Mouse (Mus musculus) induced T-regulatory cell, adult 2 months (primary cell): ENCODE measurements around the gene Ublcp1.

Experiments used
- DNase-seq: peaks from one replicate; pipeline ENCODE4 v3.0.0-alpha.2; 2012; ENCODE audit warnings: low read depth

Ublcp1 gene

DNA sequence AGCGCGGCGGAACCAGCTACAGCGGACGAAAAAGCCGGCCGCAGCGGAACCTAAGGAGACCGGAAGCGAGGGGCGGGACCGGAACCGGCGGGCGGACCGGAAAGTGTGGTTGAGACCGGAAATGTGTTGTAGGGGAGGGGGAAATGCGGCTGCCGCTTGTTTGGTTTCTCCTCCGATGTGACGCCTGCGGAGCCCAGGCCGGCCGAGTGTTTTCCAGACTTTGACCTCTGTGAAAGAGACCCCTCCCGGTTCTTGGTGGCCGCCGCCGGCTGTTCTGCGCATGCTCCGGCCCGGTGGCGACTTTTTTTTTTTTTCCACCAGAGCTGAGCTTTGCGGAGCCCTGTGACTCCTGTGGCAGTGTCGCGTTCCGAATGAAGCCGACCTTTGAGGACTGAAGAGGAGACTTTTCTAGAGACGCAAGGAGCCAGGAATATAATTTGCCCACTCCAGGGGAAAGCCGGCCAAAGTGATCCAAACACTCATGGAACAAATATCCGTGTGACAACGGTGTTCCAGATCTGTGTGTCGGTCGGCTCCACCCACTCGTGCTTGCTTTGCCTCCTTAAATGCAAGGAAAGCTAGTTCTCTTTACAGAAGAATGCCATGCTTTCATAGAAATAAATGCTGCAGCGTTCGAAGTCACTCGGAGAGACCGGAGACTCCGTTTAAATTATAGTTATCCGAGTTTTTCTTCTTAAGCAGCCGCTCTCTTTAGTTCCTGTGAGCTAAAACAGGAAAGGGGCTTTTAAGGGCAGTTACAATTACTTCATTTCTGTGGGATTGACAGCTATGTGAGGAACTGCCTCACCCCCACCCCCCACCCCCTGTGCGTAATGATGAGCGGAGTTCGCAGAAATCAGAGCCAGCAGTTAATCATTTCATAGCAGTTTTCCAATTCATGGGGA is at the start of gene Ublcp1:
Gene Ublcp1, minus strand, starts transcription at position 67 of the 905 bp plus-strand sequence.
- DNase-seq: peak; percentile 95

DNA sequence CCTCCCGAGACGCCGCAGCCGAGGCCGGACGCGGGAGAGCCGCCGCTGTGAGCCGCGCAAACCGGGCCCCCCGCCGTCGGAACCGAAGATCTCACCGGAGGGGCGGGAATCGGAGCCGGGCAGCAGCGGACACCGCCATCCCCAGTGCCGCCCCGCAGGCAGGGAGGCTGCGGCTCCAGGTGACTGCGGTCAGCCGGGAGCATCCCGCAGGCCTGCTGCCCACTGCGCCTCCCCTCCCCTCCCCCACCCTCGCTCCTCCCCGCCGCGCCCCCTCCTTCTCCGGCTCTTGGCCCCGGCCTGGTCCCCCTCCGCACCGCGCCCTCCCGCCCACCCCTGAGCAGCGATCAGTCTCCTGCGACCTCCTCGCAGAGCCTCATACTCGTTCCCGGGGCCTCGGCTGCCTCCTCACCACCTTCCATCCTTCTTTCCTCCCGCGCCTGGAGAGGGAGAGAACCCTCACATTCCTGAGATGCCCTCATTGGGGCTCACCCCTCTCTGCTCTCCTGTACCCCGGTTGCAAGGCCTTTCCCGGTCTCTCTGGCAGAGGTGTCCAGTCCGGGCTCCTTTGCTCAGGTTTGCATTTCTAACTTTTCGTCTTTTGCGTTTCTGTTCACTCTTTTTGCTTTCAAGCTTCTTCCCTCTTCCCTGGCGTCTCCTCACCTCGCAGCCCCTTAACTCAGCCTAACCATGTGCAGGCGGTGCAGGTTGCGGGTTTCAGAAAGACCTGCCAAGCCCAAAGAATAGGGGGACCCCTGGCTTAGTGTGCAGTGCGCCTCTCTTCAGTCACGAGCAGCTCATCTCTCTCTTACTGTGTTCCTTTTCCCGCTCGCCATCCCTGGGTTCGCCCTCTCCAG is 49.0 kb upstream of the Ublcp1 start:
- no peak for DNase-seq

DNA sequence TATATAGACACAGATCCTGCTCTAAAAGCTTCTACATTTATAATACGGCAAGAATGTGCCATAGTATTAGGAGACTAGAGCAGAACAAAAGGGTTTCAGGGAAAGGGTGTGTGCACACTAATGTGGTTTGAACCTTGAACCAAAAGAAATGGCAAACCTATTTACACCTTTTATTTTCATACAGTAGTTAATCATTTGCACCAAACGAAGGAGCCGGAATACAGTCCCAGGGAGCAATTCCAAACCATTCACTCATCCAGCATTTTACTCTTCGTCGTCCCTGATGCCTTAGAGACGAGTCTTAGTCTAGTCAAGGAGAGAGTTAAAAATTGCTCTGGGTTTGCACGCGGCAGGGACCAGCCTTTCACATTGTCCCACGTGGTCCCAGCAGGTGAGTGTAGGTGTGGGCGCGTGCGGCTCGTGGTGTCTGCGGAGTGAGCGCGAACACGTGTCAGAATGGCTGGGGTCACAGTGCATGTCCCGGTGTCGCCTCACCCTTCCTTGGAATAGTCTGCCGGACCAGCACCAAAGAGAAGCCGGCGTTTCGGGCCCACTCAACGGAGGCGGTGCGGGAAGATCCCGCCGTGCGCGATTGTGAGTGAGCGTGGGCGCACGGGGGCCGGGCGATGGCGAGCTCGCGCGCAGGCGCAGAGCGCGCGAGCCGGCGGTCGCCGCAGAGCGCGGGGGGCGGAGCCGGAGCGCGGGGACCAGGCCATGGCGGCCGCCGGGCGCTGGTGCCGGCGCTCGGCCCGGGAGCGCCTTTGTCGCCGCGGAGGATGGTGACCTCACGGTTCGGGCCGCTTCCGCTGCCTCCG is 48.2 kb upstream of the Ublcp1 start, which contains the start of gene Rnf145:
Gene Rnf145, plus strand, starts transcription at position 684 of the 815 bp plus-strand sequence.
- DNase-seq: peak; percentile 85

GRCm38 (mm10) chr11:44517561-44518280 is 47.4 kb upstream of the Ublcp1 start:
- peak; percentile 32 for DNase-seq

DNA sequence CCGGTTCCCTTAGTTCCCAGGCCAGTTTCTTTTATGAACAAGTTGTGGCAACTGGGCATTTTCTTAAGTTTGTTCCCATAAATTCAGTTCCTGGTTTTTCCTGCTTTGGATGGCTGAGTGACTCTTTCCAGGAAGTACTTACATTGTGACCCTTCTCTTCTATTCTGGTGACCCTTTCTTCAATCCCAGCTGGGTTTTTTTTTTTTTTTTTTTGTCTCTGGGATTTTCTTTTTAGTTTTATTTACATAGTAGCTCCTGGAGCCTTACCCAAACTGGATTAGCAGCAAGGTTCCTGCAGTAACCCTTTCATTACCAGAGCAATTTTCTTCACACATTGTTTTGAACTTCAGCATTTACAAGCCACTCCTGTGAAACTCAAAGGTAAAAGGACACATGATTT is 46.1 kb upstream of the Ublcp1 start:
- DNase-seq: no peak

GRCm38 (mm10) chr11:44514666-44515065 is 44.4 kb upstream of the Ublcp1 start:
- no peak for DNase-seq

GRCm38 (mm10) chr11:44513026-44513422 is 42.7 kb upstream of the Ublcp1 start:
- DNase-seq: no peak

GRCm38 (mm10) chr11:44512044-44513025 is 42.0 kb upstream of the Ublcp1 start:
- no peak for DNase-seq

GRCm38 (mm10) chr11:44510371-44510770 is 40.1 kb upstream of the Ublcp1 start:
- DNase-seq: no peak

DNA sequence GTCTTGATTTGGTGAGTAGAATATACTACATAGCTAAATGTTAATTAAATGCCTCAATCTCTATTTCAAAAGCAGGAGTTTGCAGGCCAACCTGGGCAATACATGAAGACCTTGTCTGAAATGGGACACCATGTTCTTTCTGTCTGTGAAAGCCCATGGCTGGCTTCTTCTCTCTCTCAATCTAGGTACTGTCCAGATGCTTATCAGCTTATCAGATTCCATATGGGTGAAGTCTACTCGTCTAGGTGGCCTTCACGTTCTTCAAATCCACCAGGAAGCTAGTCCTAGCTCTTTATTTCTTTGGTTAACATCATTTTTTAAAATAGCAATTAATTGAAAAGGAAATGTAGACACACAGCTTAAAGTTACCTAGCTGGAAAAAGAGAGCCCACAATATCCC is 39.6 kb upstream of the Ublcp1 start:
- no peak for DNase-seq

GRCm38 (mm10) chr11:44508876-44509275 is 38.6 kb upstream of the Ublcp1 start:
- no peak for DNase-seq

GRCm38 (mm10) chr11:44504761-44505160 is 34.5 kb upstream of the Ublcp1 start:
- DNase-seq: no peak

- DNase-seq: peak; percentile 34
Observed at GRCm38 (mm10) chr11:44504146-44504545, 33.8 kb upstream of the Ublcp1 start.

- no peak for DNase-seq
Observed at GRCm38 (mm10) chr11:44502931-44503330, 32.6 kb upstream of the Ublcp1 start.

DNA sequence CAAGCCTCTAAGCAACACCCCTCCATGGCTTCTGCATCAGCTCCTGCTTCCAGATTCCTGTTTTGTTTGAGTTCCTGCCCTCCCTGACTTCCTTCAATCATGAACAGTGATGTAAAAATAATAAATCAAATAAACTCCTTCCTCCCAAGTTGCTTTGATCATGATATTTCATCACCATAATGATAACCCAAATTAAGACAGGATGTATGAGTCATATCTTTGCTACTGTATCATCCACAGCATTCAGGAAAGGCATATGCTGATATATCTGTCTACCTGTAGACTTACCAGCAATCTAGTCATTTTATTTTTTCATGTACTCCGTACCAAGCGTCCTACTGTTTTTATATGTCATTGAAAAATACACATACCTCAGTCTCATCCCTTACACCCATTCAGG is 31.2 kb upstream of the Ublcp1 start:
- DNase-seq: peak; percentile 40

DNA sequence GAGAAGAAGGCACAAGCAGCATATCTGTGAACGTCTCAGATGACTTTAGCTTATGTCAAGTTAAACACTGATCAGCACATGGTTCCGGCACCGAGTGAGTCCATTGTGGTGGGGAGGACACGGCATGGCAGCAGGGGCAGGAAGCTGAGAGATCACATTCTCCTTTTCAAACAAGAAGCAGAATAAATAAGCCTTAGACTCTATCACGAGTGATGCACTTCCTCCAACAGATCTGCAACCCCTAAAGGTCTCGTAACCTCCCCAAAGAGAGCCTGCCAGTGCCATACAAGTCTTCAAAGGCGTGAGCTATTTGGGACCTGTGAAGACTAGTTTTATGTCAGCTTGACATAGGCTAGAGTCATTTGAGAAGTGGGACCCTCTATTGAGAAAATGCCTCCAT is 30.7 kb upstream of the Ublcp1 start:
- no peak for DNase-seq

- no peak for DNase-seq
Observed at GRCm38 (mm10) chr11:44498412-44499272, 28.3 kb upstream of the Ublcp1 start.

- peak; percentile 60 for DNase-seq
Observed at GRCm38 (mm10) chr11:44496217-44496616, 25.9 kb upstream of the Ublcp1 start.
